Mouse (Mus musculus): ENCODE results near the gene Kbtbd12.

DNA sequence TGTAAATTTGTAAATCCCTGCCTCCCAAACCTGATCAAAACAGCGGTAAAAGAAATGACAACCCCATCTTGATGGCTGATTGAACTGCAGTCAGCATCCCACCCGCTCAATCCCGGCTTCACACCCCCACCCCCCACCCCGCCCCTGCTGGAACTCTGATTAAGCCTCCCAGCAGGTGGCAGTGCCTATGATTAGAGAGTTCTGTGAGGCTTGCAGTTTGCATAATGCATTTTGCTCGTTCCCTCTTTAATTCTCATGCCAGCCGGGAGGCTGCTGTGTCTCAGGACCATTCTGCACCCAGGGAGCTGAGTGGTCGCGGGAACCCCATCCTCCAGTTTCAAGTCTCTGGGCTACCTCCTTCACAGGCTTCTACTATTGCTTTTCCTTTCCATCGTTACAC is 2.2 kb upstream of the Kbtbd12 start:
- TF ChIP-seq CTCF (IDR thresholded peaks at IDR 0.05; ENCODE audit: extremely low read depth, insufficient read depth, insufficient read length, insufficient replicate concordance), result no peak
- no peak for TF ChIP-seq POLR2A (IDR thresholded peaks at IDR 0.05; ENCODE audit: low read depth, low read length)
